Mouse (Mus musculus) liver, embryonic 15.5 days (tissue): ENCODE results near the gene Igsf8. TPM values are rescaled to one million over a fixed set of nuclear protein-coding genes. Genes with fewer than 3 reads are reported as not detected.

ENCODE experiments used
- ATAC-seq: fragments of 200-750 bp; cut with Nextera tagmentation; 2 replicates; pipeline ENCODE4 v1.8.0; 2017; ENCODE audit warnings: moderate number of reproducible peaks, mild to moderate bottlenecking, moderate library complexity; ENCODE audit not compliant: insufficient read depth
- H3K27ac ChIP-seq: fragments of 300-500 bp; sonication (generic); replicated peaks from 2 replicates; pipeline ENCODE4 v1.5.1; 2015; ENCODE audit warnings: mild to moderate bottlenecking, inconsistent platforms
- H3K27me3 ChIP-seq: fragments of 300-500 bp; sonication (generic); 2 replicates; pipeline ENCODE4 v1.6.1; 2015; ENCODE audit warnings: mild to moderate bottlenecking, inconsistent platforms
- H3K36me3 ChIP-seq: fragments of 300-500 bp; sonication (generic); replicated peaks from 2 replicates; pipeline ENCODE4 v1.6.1; 2015; ENCODE audit warnings: moderate library complexity, mild to moderate bottlenecking, inconsistent platforms
- H3K4me1 ChIP-seq: fragments of 300-500 bp; sonication (generic); replicated peaks from 2 replicates; pipeline ENCODE4 v1.6.1; 2015; ENCODE audit warnings: inconsistent platforms
- H3K4me2 ChIP-seq: fragments of 300-500 bp; sonication (generic); 2 replicates; pipeline ENCODE4 v1.6.1; 2015; ENCODE audit warnings: moderate library complexity, mild to moderate bottlenecking, inconsistent platforms
- H3K4me3 ChIP-seq: fragments of 300-500 bp; sonication (generic); replicated peaks from 2 replicates; pipeline ENCODE4 v1.5.1; 2015; ENCODE audit warnings: mild to moderate bottlenecking, inconsistent platforms
- H3K9ac ChIP-seq: fragments of 300-500 bp; sonication (generic); 2 replicates; pipeline ENCODE4 v1.6.1; 2015; ENCODE audit warnings: moderate library complexity, mild to moderate bottlenecking, inconsistent platforms
- H3K9me3 ChIP-seq: fragments of 300-500 bp; sonication (generic); replicated peaks from 2 replicates; pipeline ENCODE4 v1.6.1; 2016; ENCODE audit warnings: inconsistent platforms
- WGBS: fragments of 180-500 bp; shearing (Covaris S2); methylation state at CpG from one replicate; pipeline ENCODE4 v1.1.7; 2015; ENCODE audit warnings: mixed read lengths; ENCODE audit not compliant: insufficient replicate concordance; 5-methylcytosine and 5-hydroxymethylcytosine counted together
- polyA plus RNA-seq: library from polyadenylated mRNA; unstranded; fragments of >200 nt; fragmentation: Nextera tagmentation; extraction: Ambion mirVana; gene quantifications from 2 replicates; pipeline ENCODE4 v1.2.1, GENCODE M21; 2015

Gene Igsf8
- polyA plus RNA-seq, 1 experiment from 2014 or later, result 17.9 TPM

- Histone ChIP-seq H3K9me3 (no peaks in the 10 kb centered on the region), H3K9ac (no peak overlapping the region), H3K27ac (no peak overlapping the region), H3K4me2 (no peak overlapping the region), H3K4me3 (no peak overlapping the region), H3K36me3 (no peaks in the 10 kb centered on the region), H3K4me1 (no peaks in the 10 kb centered on the region), H3K27me3 (no peaks in the 10 kb centered on the region)
- ATAC-seq, result no peak
- 41% methylated on average over 5 of the region's 5 CpGs for WGBS
These were observed 12.7 kb downstream of the Igsf8 start for GRCm38 (mm10) chr1:172274116-172274515.

GRCm38 (mm10) chr1:172274547-172274946 lies 13.1 kb downstream of the Igsf8 start:
- no peak overlapping the region for H3K9ac ChIP-seq
- ATAC-seq, result no peak
- no peak overlapping the region for H3K27ac ChIP-seq
- no peaks in the 10 kb centered on the region for H3K9me3 ChIP-seq
- no peak overlapping the region for H3K4me2 ChIP-seq
- 65% methylated on average over 5 of the region's 5 CpGs for whole genome bisulfite sequencing
- no peaks in the 10 kb centered on the region for H3K4me1 ChIP-seq
- H3K36me3 ChIP-seq, result no peaks in the 10 kb centered on the region
- no peaks in the 10 kb centered on the region for H3K27me3 ChIP-seq
- H3K4me3 ChIP-seq, result no peak overlapping the region

- H3K27me3 ChIP-seq, result no peaks in the 10 kb centered on the region
- no peak overlapping the region for H3K4me3 ChIP-seq
- H3K4me1 ChIP-seq, result no peaks in the 10 kb centered on the region
- H3K36me3 ChIP-seq, result no peaks in the 10 kb centered on the region
- no peak overlapping the region for H3K4me2 ChIP-seq
- H3K9ac ChIP-seq, result no peak overlapping the region
- no peaks in the 10 kb centered on the region for H3K9me3 ChIP-seq
- no peak for ATAC-seq
- WGBS, result 15% methylated on average over 3 of the region's 3 CpGs
- no peak overlapping the region for H3K27ac ChIP-seq
These were observed 15.7 kb downstream of the Igsf8 start for GRCm38 (mm10) chr1:172277172-172277571.

- H3K9me3 ChIP-seq, result no peaks in the 10 kb centered on the region
- no peak overlapping the region for H3K4me3 ChIP-seq
- no peak overlapping the region for H3K27ac ChIP-seq
- H3K27me3 ChIP-seq, result 0 out of 2 replicates have a peak, but pooled peaks cover under 1% of the 10 kb centered on the region
- H3K4me1 ChIP-seq, result no peaks in the 10 kb centered on the region
- 83% methylated on average over 13 of the region's 13 CpGs for WGBS
- H3K9ac ChIP-seq, result no peak overlapping the region
- no peak overlapping the region for H3K4me2 ChIP-seq
- no peak for ATAC-seq
- H3K36me3 ChIP-seq, result no peaks in the 10 kb centered on the region
These were observed 16.9 kb downstream of the Igsf8 start for GRCm38 (mm10) chr1:172278328-172278727.

- Histone ChIP-seq H3K4me2 (no peak overlapping the region), H3K27me3 (peaks cover 12% of the 10 kb centered on the region; the same call in 1 of the 2 replicates), H3K36me3 (no peaks in the 10 kb centered on the region), H3K27ac (no peak overlapping the region), H3K4me1 (no peaks in the 10 kb centered on the region), H3K4me3 (no peak overlapping the region), H3K9ac (no peak overlapping the region), H3K9me3 (no peaks in the 10 kb centered on the region)
- ATAC-seq, result no peak
- WGBS, result 63% methylated on average over 16 of the region's 16 CpGs
These were observed 18.5 kb downstream of the Igsf8 start for GRCm38 (mm10) chr1:172279768-172280509.

GRCm38 (mm10) chr1:172281522-172282254 lies 20.2 kb downstream of the Igsf8 start:
- WGBS, result 60% methylated on average over 10 of the region's 10 CpGs
- Histone ChIP-seq H3K4me2 (no peak overlapping the region), H3K4me3 (no peak overlapping the region), H3K4me1 (no peaks in the 10 kb centered on the region), H3K27ac (no peak overlapping the region), H3K36me3 (no peaks in the 10 kb centered on the region), H3K9ac (no peak overlapping the region), H3K27me3 (peaks cover 15% of the 10 kb centered on the region; the same call in 1 of the 2 replicates), H3K9me3 (no peaks in the 10 kb centered on the region)
- no peak for ATAC-seq

- Histone ChIP-seq H3K4me2 (no peak overlapping the region), H3K36me3 (no peaks in the 10 kb centered on the region), H3K9ac (no peak overlapping the region), H3K27ac (no peak overlapping the region), H3K4me3 (no peak overlapping the region), H3K4me1 (no peaks in the 10 kb centered on the region), H3K9me3 (no peaks in the 10 kb centered on the region), H3K27me3 (peaks cover 15% of the 10 kb centered on the region; the same call in 1 of the 2 replicates)
- 76% methylated on average over 6 of the region's 6 CpGs for WGBS
- ATAC-seq, result no peak
These were observed 21.6 kb downstream of the Igsf8 start for GRCm38 (mm10) chr1:172283073-172283472.

GRCm38 (mm10) chr1:172284221-172284620 lies 22.8 kb downstream of the Igsf8 start:
- no peak overlapping the region for H3K4me3 ChIP-seq
- H3K27me3 ChIP-seq, result peaks cover 15% of the 10 kb centered on the region
- no peaks in the 10 kb centered on the region for H3K4me1 ChIP-seq
- ATAC-seq, result no peak
- 73% methylated on average over 14 of the region's 14 CpGs for WGBS
- H3K36me3 ChIP-seq, result no peaks in the 10 kb centered on the region
- H3K27ac ChIP-seq, result no peak overlapping the region
- no peak overlapping the region for H3K9ac ChIP-seq
- no peak overlapping the region for H3K4me2 ChIP-seq
- H3K9me3 ChIP-seq, result no peaks in the 10 kb centered on the region

- WGBS, result 63% methylated on average over 5 of the region's 5 CpGs
- ATAC-seq, result no peak
- Histone ChIP-seq H3K4me1 (no peaks in the 10 kb centered on the region), H3K27me3 (peaks cover 15% of the 10 kb centered on the region), H3K4me3 (no peak overlapping the region), H3K36me3 (no peaks in the 10 kb centered on the region), H3K9me3 (no peaks in the 10 kb centered on the region), H3K9ac (no peak overlapping the region), H3K27ac (no peak overlapping the region), H3K4me2 (no peak overlapping the region)
These were observed 25.3 kb downstream of the Igsf8 start for GRCm38 (mm10) chr1:172286740-172287139.

GRCm38 (mm10) chr1:172288900-172289616 lies 27.6 kb downstream of the Igsf8 start:
- ATAC-seq, result no peak
- no peaks in the 10 kb centered on the region for H3K9me3 ChIP-seq
- WGBS, result 79% methylated on average over 11 of the region's 11 CpGs

GRCm38 (mm10) chr1:172289617-172289946 lies 28.1 kb downstream of the Igsf8 start:
- Histone ChIP-seq H3K9ac (no peak overlapping the region), H3K9me3 (no peaks in the 10 kb centered on the region), H3K27ac (no peak overlapping the region), H3K4me3 (no peak overlapping the region), H3K4me2 (no peak overlapping the region), H3K4me1 (no peaks in the 10 kb centered on the region), H3K27me3 (peaks cover 6% of the 10 kb centered on the region), H3K36me3 (no peaks in the 10 kb centered on the region)
- no peak for ATAC-seq
- 30% methylated on average over 3 of the region's 3 CpGs for WGBS

More at GRCm38 (mm10) chr1:172288900-172289616, 27.6 kb downstream of the Igsf8 start:
- H3K27ac ChIP-seq, result no peak overlapping the region
- H3K36me3 ChIP-seq, result no peaks in the 10 kb centered on the region
- H3K4me1 ChIP-seq, result no peaks in the 10 kb centered on the region
- H3K4me3 ChIP-seq, result no peak overlapping the region
- no peak overlapping the region for H3K4me2 ChIP-seq
- H3K9ac ChIP-seq, result no peak overlapping the region
- peaks cover 8% of the 10 kb centered on the region for H3K27me3 ChIP-seq
